In genomic region chr3:37128269-37128668, GRCm38 (mm10) we compare ENCODE assay signal across 11 mouse cellular contexts. TPM values are rescaled to one million over a fixed set of nuclear protein-coding genes. Genes with fewer than 3 reads are reported as not detected.
DNase-seq lines count a peak whose midpoint lies in the region; ATAC-seq lines count a peak whose summit lies in the region.
"Had no signal": no experiment of that assay in that cellular context is flagged by ENCODE, and none has a peak within 500 bp of the region (broad histone marks: within the 10 kb centered on the region; RNA-seq: fewer than 3 reads in every experiment).

No protein-coding gene starts in this region.

- intact Hi-C loops in heart, postnatal 36 days (cut with DNase I) = no loop called here

- no peak overlapping the region for H3K4me2 ChIP-seq in embryonic facial prominence, embryonic 12.5 days (replicated peaks)
- no peak overlapping the region for H3K4me2 ChIP-seq in stomach, embryonic 14.5 days (replicated peaks; ENCODE audit: low read depth, low read length)
- H3K4me2 ChIP-seq: neural tube, embryonic 12.5 days had no signal

- H3K9me3 ChIP-seq in embryonic facial prominence, embryonic 12.5 days = no peaks in the 10 kb centered on the region
- H3K9me3 ChIP-seq in stomach, embryonic 14.5 days (ENCODE audit: control insufficient read depth, low read depth, low read length) = no peaks in the 10 kb centered on the region
- H3K9me3 ChIP-seq: neural tube, embryonic 12.5 days had no signal

- 36% methylated on average over 4 of the region's 4 CpGs for WGBS in embryonic facial prominence, embryonic 12.5 days
- 30% methylated on average over 4 of the region's 4 CpGs for WGBS in stomach, embryonic 14.5 days

- no peak overlapping the region for H3K27ac ChIP-seq in embryonic facial prominence, embryonic 12.5 days
- 0 out of 2 replicates have a peak overlapping the region, but pooled peaks have one; percentile 4 for H3K27ac ChIP-seq in stomach, embryonic 14.5 days (ENCODE audit: low read length)
- H3K27ac ChIP-seq: neural tube, embryonic 12.5 days had no signal

- H3K27me3 ChIP-seq in embryonic facial prominence, embryonic 12.5 days = no peaks in the 10 kb centered on the region
- no peaks in the 10 kb centered on the region for H3K27me3 ChIP-seq in stomach, embryonic 14.5 days (ENCODE audit: control insufficient read depth, insufficient read depth, low read length)
- H3K27me3 ChIP-seq: neural tube, embryonic 12.5 days had no signal

- H3K4me1 ChIP-seq in embryonic facial prominence, embryonic 12.5 days = no peaks in the 10 kb centered on the region
- 0 out of 2 replicates have a peak, but pooled peaks cover 5% of the 10 kb centered on the region for H3K4me1 ChIP-seq in stomach, embryonic 14.5 days (ENCODE audit: control insufficient read depth, insufficient read depth, low read length)
- H3K4me1 ChIP-seq: neural tube, embryonic 12.5 days had no signal

- ATAC-seq in embryonic facial prominence, embryonic 12.5 days (ENCODE audit: insufficient number of reproducible peaks, insufficient read depth, low FRiP score, low TSS enrichment) = peak; percentile 81; the same call in 1 of the 2 replicates
- peak; percentile 76; the same call in 1 of the 2 replicates for ATAC-seq in stomach, embryonic 14.5 days (ENCODE audit: insufficient number of reproducible peaks, insufficient read depth, low FRiP score, low read depth)

- no peaks in the 10 kb centered on the region for H3K36me3 ChIP-seq in embryonic facial prominence, embryonic 12.5 days
- H3K36me3 ChIP-seq in stomach, embryonic 14.5 days (ENCODE audit: control insufficient read depth, insufficient read depth, low read length) = no peaks in the 10 kb centered on the region
- H3K36me3 ChIP-seq: neural tube, embryonic 12.5 days had no signal

- H3K9ac ChIP-seq in embryonic facial prominence, embryonic 12.5 days = no peak overlapping the region
- H3K9ac ChIP-seq in stomach, embryonic 14.5 days (replicated peaks; ENCODE audit: low read depth, low read length) = no peak overlapping the region
- H3K9ac ChIP-seq: neural tube, embryonic 12.5 days had no signal

- H3K4me3 ChIP-seq in embryonic facial prominence, embryonic 12.5 days = no peak overlapping the region
- H3K4me3 ChIP-seq in stomach, embryonic 14.5 days (ENCODE audit: low read depth, low read length) = no peak overlapping the region
- H3K4me3 ChIP-seq: neural tube, embryonic 12.5 days had no signal

- peak; percentile 6 for DNase-seq in ovary, adult 18-20 months (ENCODE audit: low spot score)
- no peak for DNase-seq in ovary, postnatal 36 days (ENCODE audit: low spot score)
- DNase-seq in heart, postnatal 36 days = peak; percentile 31 to 51
- DNase-seq in spleen, postnatal 36 days (ENCODE audit: low spot score in 2 of 2) = no peak
- DNase-seq in neural tube, embryonic 10.5 days (ENCODE audit: extremely low spot score, low spot score) = no peak
- DNase-seq: kidney, postnatal 36 days; thymus, adult 18-20 months had no signal

RNA-seq across cellular contexts. Expression of gene Il2, which starts 2.5 kb away (rescaled TPM):
- polyA plus RNA-seq in embryonic facial prominence, embryonic 12.5 days (2016; fragmentation: Nextera tagmentation; extraction: Ambion mirVana) = 0.56 and 0.60 TPM in 2 replicates
- not detected for total RNA-seq in heart, postnatal 36 days (2021)
- 0.38 and 0.52 TPM in 2 replicates for polyA plus RNA-seq in stomach, embryonic 14.5 days (2014; fragmentation: Nextera tagmentation; extraction: Ambion mirVana)
- total RNA-seq: adrenal gland, adult 18-20 months had no signal

Comparison
In these comparisons a context has a peak if more than half of its experiments do, and no peak if none do; other contexts are left out.
1. DNase-seq: peak in ovary, adult 18-20 months (single experiment) and heart, postnatal 36 days (2 of 2); none in ovary, postnatal 36 days (single experiment), spleen, postnatal 36 days (0 of 2) and neural tube, embryonic 10.5 days (single experiment).